Mouse (Mus musculus) heart, embryonic 14.5 days (tissue): ENCODE results near the gene Try5. TPM values are rescaled to one million over a fixed set of nuclear protein-coding genes. Genes with fewer than 3 reads are reported as not detected.
"Not testable (repeated sequence)": the region's sequence is repeated elsewhere in the genome, so short reads cannot be mapped to it uniquely, and the experiment has no call there.

ENCODE experiments used
- ATAC-seq: fragments of 200-750 bp; cut with Nextera tagmentation; 2 replicates; pipeline ENCODE4 v1.8.0; 2017; ENCODE audit warnings: low read depth, moderate TSS enrichment; ENCODE audit not compliant: insufficient number of reproducible peaks, insufficient read depth, low FRiP score
- H3K27ac ChIP-seq, 2 experiments: fragments of 200-500 bp in 1 of 2; fragments of 300-500 bp in 1 of 2; sonication (generic) in 1 of 2; replicated peaks in 1 of 2; 2 replicates each; pipeline ENCODE4 v1.5.1; 2012 to 2014; ENCODE audit warnings: low read depth in 2 of 2, low read length in 2 of 2, control low read depth in 1 of 2, mild to moderate bottlenecking in 1 of 2, mixed read lengths in 1 of 2; ENCODE audit not compliant: control insufficient read depth in 1 of 2, insufficient read depth in 1 of 2
- H3K27me3 ChIP-seq: fragments of 300-500 bp; sonication (generic); 2 replicates; pipeline ENCODE4 v1.6.1; 2014; ENCODE audit warnings: mild to moderate bottlenecking, low read length, control low read depth; ENCODE audit not compliant: control insufficient read depth, insufficient read depth
- H3K36me3 ChIP-seq: fragments of 300-500 bp; sonication (generic); 2 replicates; pipeline ENCODE4 v1.6.1; 2014; ENCODE audit warnings: mild to moderate bottlenecking, control low read depth, low read length, mixed read lengths; ENCODE audit not compliant: control insufficient read depth, insufficient read depth
- H3K4me1 ChIP-seq, 2 experiments: fragments of 200-500 bp in 1 of 2; fragments of 300-500 bp in 1 of 2; sonication (generic) in 1 of 2; 2 replicates each; pipeline ENCODE4 v1.6.1; 2012 to 2014; ENCODE audit warnings: low read length in 2 of 2, control low read depth in 1 of 2, mixed read lengths in 1 of 2; ENCODE audit not compliant: control insufficient read depth in 2 of 2, insufficient read depth in 2 of 2
- H3K4me2 ChIP-seq: fragments of 300-500 bp; sonication (generic); 2 replicates; pipeline ENCODE4 v1.6.1; 2014; ENCODE audit warnings: mild to moderate bottlenecking, low read length
- H3K4me3 ChIP-seq, 2 experiments: fragments of 200-500 bp in 1 of 2; fragments of 300-500 bp in 1 of 2; sonication (generic) in 1 of 2; 2 replicates each; pipeline ENCODE4 v1.5.1; 2012 to 2014; ENCODE audit warnings: low read length in 2 of 2, mild to moderate bottlenecking in 2 of 2, control low read depth in 1 of 2, low read depth in 1 of 2, moderate library complexity in 1 of 2; ENCODE audit not compliant: control insufficient read depth in 1 of 2, insufficient read depth in 1 of 2
- H3K9ac ChIP-seq: fragments of 300-500 bp; sonication (generic); 2 replicates; pipeline ENCODE4 v1.6.1; 2014; ENCODE audit warnings: mild to moderate bottlenecking, low read length
- H3K9me3 ChIP-seq: fragments of 300-500 bp; sonication (generic); 2 replicates; pipeline ENCODE4 v1.6.1; 2016; ENCODE audit warnings: low read length, control low read depth; ENCODE audit not compliant: control insufficient read depth
- WGBS: fragments of 180-500 bp; shearing (Covaris S2); extraction: QIAGEN DNeasy Blood & Tissue Kit; methylation state at CpG from one replicate; pipeline ENCODE4 v1.1.7; 2014; 5-methylcytosine and 5-hydroxymethylcytosine counted together
- polyA plus RNA-seq: library from polyadenylated mRNA; unstranded; fragments of >200 nt; fragmentation: Nextera tagmentation; extraction: Ambion mirVana; gene quantifications from 2 replicates; pipeline ENCODE4 v1.2.1, GENCODE M21; 2014

Try5 gene
- polyA plus RNA-seq: not detected in 2 replicates

DNA sequence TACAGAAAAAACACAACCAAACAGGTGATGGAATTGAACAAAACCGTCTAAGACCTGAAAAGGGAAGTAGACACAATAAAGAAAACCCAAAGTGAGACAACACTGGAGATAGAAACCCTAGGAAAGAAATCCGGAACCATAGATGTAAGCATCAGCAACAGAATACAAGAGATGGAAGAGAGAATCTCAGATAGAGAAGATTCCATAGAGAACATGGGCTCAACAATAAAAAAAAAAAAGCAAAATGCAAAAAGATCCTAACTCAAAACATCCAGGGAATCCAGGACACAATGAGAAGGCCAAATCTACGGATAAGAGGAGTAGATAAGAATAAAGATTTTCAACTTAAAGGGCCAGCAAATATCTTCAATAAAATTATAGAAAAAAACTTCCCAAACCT is at the start of gene Try5:
Try5 (minus strand) TSS at position 101 of the 400 bp plus-strand sequence.
- not testable (repeated sequence) for ATAC-seq, H3K27ac ChIP-seq, H3K4me3 ChIP-seq, H3K4me2 ChIP-seq, H3K9me3 ChIP-seq, H3K36me3 ChIP-seq, H3K27me3 ChIP-seq, H3K4me1 ChIP-seq, H3K9ac ChIP-seq
- WGBS: 64% methylated on average over 3 of the region's 3 CpGs

DNA sequence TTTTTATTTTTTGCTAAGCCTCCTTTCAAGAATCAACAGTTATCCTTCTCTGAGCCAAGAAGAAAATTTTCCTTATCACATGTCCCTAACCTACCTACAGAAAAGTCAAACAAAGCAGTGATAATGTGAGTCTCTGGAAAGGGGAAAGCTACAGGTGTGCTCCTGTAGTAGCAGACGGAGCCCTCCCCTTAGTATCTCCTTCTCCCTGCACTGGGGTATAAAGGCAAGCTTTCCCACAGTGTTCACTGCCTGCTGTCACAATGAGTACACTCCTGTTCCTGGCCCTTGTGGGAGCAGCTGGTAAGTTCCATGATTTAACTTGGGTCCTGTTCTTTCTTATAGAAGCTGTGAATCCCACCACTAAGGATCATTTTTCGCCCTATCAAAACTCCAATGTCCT is 37.3 kb upstream of the Try5 start, which contains the start of gene Try10:
Try10 (plus strand) TSS at position 174 of the 400 bp plus-strand sequence.
- ATAC-seq: no peak
- WGBS: 71% methylated on average over 2 of the region's 2 CpGs

DNA sequence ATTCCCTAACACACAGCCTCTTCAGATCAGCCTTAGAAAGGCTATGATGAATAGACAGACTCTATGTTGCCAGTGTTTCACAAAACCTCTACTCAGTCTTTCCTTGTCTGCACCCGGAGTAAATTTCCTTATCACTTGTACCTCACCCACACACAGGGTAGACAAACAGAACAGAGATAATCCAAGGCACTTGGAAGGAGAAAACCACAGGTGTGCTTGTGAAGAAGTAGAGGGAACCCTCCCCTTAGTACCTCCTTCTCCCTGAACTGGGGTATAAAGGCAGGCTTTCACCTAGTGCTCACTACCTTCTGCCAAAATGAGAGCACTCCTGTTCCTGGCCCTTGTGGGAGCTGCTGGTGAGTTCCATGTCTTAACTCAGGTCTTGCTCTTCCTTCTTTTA is 14.7 kb downstream of the Try5 start, which contains the start of gene Try4:
Try4 (plus strand) TSS at position 301 of the 400 bp plus-strand sequence.
- H3K36me3 ChIP-seq: no peaks in the 10 kb centered on the region
- no peaks in the 10 kb centered on the region for H3K9me3 ChIP-seq
- no peaks in the 10 kb centered on the region for H3K4me1 ChIP-seq
- 43% methylated on average over 1 of the region's 1 CpGs for WGBS
- no peaks in the 10 kb centered on the region for H3K27me3 ChIP-seq
- no peak within 1 kb of the TSS for H3K4me3 ChIP-seq
- H3K4me2 ChIP-seq: no peak within 1 kb of the TSS
- no peak within 1 kb of the TSS for H3K9ac ChIP-seq
- no peak within 1 kb of the TSS for H3K27ac ChIP-seq
- ATAC-seq: no peak

More for the DNA sequence above, 37.3 kb upstream of the Try5 start, which contains the start of gene Try10:
- H3K9me3 ChIP-seq: no peaks in the 10 kb centered on the region
- no peak within 1 kb of the TSS for H3K4me3 ChIP-seq
- no peaks in the 10 kb centered on the region for H3K27me3 ChIP-seq
- no peaks in the 10 kb centered on the region for H3K36me3 ChIP-seq
- no peak within 1 kb of the TSS for H3K4me2 ChIP-seq
- no peak within 1 kb of the TSS for H3K9ac ChIP-seq
- H3K27ac ChIP-seq: no peak within 1 kb of the TSS
- no peaks in the 10 kb centered on the region for H3K4me1 ChIP-seq

DNA sequence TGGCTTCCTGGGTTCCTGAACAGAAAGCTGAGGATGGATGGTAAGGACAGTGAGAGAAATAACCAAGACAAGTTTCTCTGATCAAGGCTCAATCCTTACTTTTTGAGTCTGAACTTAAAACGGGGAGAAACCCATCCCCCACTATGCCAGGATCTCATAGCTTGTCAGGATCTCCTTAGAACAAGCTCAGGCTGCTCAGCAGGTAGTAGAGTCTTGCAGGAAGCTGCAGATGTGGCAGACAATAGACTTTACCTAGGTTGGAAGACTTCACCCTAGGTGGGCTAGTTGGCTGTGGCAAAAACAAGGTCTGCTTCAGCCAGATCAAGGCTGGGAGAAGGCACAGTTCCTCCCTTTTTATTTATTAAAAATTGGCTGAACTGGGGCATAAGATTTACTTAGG is 18.4 kb downstream of the Try5 start:
- WGBS: 13% methylated on average over 1 of the region's 1 CpGs
- H3K9me3 ChIP-seq: no peaks in the 10 kb centered on the region
- no peaks in the 10 kb centered on the region for H3K36me3 ChIP-seq
- H3K4me2 ChIP-seq: no peak overlapping the region
- no peak overlapping the region for H3K27ac ChIP-seq
- H3K4me3 ChIP-seq: no peak overlapping the region
- ATAC-seq: no peak
- H3K27me3 ChIP-seq: no peaks in the 10 kb centered on the region
- no peaks in the 10 kb centered on the region for H3K4me1 ChIP-seq
- no peak overlapping the region for H3K9ac ChIP-seq

DNA sequence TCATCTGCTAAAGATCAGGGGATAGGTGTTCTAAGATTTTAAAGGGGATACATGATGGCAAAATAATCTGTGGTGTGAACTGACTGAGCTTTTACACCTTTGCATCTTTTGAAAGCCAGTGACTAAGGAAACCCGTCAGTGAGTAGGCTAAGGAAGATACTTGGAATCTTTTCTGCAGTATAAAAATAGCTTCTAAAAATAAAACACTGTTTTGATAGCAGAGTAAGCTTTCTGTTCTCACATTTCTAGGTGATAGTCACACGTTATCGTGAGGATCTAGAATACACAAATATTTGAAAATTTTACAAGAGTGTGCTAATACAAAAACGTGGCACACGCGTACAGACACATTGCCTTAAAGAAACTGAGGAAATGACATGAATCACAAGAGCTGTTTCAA is 50.5 kb downstream of the Try5 start:
- no peak overlapping the region for H3K9ac ChIP-seq
- no peak overlapping the region for H3K4me3 ChIP-seq
- no peaks in the 10 kb centered on the region for H3K36me3 ChIP-seq
- peaks cover 3% of the 10 kb centered on the region; the same call in 1 of the 2 replicates for H3K9me3 ChIP-seq
- H3K27me3 ChIP-seq: no peaks in the 10 kb centered on the region
- H3K4me1 ChIP-seq: no peaks in the 10 kb centered on the region
- ATAC-seq: no peak
- H3K27ac ChIP-seq: no peak overlapping the region
- H3K4me2 ChIP-seq: no peak overlapping the region
- WGBS: 60% methylated on average over 6 of the region's 6 CpGs

DNA sequence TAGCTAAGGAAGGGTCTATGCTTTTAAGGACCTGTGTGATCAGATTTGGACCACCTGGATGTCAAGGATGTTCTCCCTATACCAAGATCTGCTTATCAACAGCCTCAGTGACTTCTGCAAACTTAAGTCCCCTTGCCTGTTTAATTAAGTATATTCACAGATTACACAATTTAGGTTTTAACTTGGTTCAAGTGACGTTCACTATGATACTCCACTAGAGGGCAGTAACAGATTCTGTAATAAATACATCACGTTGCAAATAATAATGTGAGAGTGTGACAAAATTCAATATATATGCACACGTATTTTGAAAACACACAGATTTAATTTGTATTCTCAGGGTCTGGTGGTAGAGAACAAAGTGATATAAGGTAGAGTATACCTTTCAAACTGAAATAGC is 53.8 kb downstream of the Try5 start:
- Histone ChIP-seq H3K4me2 (no peak overlapping the region), H3K9ac (no peak overlapping the region), H3K9me3 (peaks cover 3% of the 10 kb centered on the region; the same call in 1 of the 2 replicates), H3K4me3 (no peak overlapping the region), H3K27me3 (no peaks in the 10 kb centered on the region), H3K27ac (no peak overlapping the region), H3K36me3 (no peaks in the 10 kb centered on the region), H3K4me1 (peaks cover 0 to 4% of the 10 kb centered on the region in 2 experiments; a peak in 1 of 4 replicates)
- ATAC-seq: no peak
- WGBS: 47% methylated on average over 3 of the region's 3 CpGs

Other genes with a start within 250 kb of the Try5 start
- gene Try4, start 14.6 kb downstream of the Try5 start, polyA plus RNA-seq: not detected in 2 replicates
- not detected in 2 replicates for gene Try10, start 37.3 kb upstream of the Try5 start, polyA plus RNA-seq
- not detected in 2 replicates for gene Prss3, start 60.8 kb upstream of the Try5 start, polyA plus RNA-seq
- not detected in 2 replicates for gene Gm5771, start 75.5 kb upstream of the Try5 start, polyA plus RNA-seq
- gene Gm10334, start 129.3 kb upstream of the Try5 start, polyA plus RNA-seq: not detected in 2 replicates
- not detected in 2 replicates for gene Prss1, start 142.1 kb upstream of the Try5 start, polyA plus RNA-seq
- not detected in 2 replicates for gene Prss2, start 204.9 kb upstream of the Try5 start, polyA plus RNA-seq